Mouse (Mus musculus): ENCODE measurements around the gene Iqschfp.

GRCm38 (mm10) chr3:68071395-68072386 lies 179.7 kb downstream of the Iqschfp start:
- TF ChIP-seq CTCF (IDR thresholded peaks at IDR 0.05; ENCODE audit: low read depth, low read length) (no peak), POLR2A (IDR thresholded peaks at IDR 0.05; ENCODE audit: extremely low read depth, insufficient read depth, low read length) (no peak)
